Mouse (Mus musculus) liver, postnatal 0 days (tissue): Measurements from ENCODE around the gene Gm37240. TPM values are rescaled to one million over a fixed set of nuclear protein-coding genes. Genes with fewer than 3 reads are reported as not detected.

Experiments used
- ATAC-seq: fragments of 200-750 bp; cut with Nextera tagmentation; 2 replicates; pipeline ENCODE4 v1.8.0; 2017; ENCODE audit warnings: mild to moderate bottlenecking, moderate library complexity
- DNase-seq: peaks from one replicate; pipeline ENCODE4 v3.0.0-alpha.2; 2016
- H3K27ac ChIP-seq: fragments of 300-500 bp; sonication (generic); 2 replicates; pipeline ENCODE4 v1.5.1; 2014; ENCODE audit warnings: antibody characterized with exemption, moderate library complexity, mild to moderate bottlenecking, low read depth
- H3K27me3 ChIP-seq: fragments of 300-500 bp; sonication (generic); 2 replicates; pipeline ENCODE4 v1.6.1; 2014; ENCODE audit warnings: low read length, control low read depth, mixed read lengths; ENCODE audit not compliant: insufficient read depth
- H3K36me3 ChIP-seq: fragments of 300-500 bp; sonication (generic); replicated peaks from 2 replicates; pipeline ENCODE4 v1.6.1; 2014; ENCODE audit warnings: mild to moderate bottlenecking, control low read depth, low read length, moderate library complexity, mixed read lengths; ENCODE audit not compliant: insufficient read depth
- H3K4me1 ChIP-seq: fragments of 300-500 bp; sonication (generic); 2 replicates; pipeline ENCODE4 v1.6.1; 2014; ENCODE audit warnings: antibody characterized with exemption, mild to moderate bottlenecking, control low read depth; ENCODE audit not compliant: insufficient read depth
- H3K4me2 ChIP-seq: fragments of 300-500 bp; sonication (generic); 2 replicates; pipeline ENCODE4 v1.6.1; 2014; ENCODE audit warnings: low read depth, mild to moderate bottlenecking, low read length, moderate library complexity, mixed read lengths
- H3K4me3 ChIP-seq: fragments of 300-500 bp; sonication (generic); 2 replicates; pipeline ENCODE4 v1.5.1; 2014; ENCODE audit warnings: low read depth, low read length
- H3K9ac ChIP-seq: fragments of 300-500 bp; sonication (generic); replicated peaks from 2 replicates; pipeline ENCODE4 v1.6.1; 2014; ENCODE audit warnings: mild to moderate bottlenecking, moderate library complexity
- H3K9me3 ChIP-seq: fragments of 300-500 bp; sonication (generic); 2 replicates; pipeline ENCODE4 v1.6.1; 2016; ENCODE audit warnings: mild to moderate bottlenecking, control low read depth, low read length, mixed read lengths
- CTCF ChIP-seq: sonication (generic); IDR thresholded peaks from 2 replicates; pipeline ENCODE4 v1.5.1; 2016; ENCODE audit warnings: antibody characterized with exemption, low read depth
- EP300 ChIP-seq: IDR thresholded peaks from 2 replicates; pipeline ENCODE4 v1.6.1; 2016; ENCODE audit warnings: antibody characterized with exemption, low read depth, mild to moderate bottlenecking
- WGBS: fragments of 180-500 bp; shearing (Covaris S2); extraction: QIAGEN DNeasy Blood & Tissue Kit; methylation state at CpG from one replicate; pipeline ENCODE4 v1.1.7; 2014; ENCODE audit not compliant: insufficient replicate concordance; 5-methylcytosine and 5-hydroxymethylcytosine counted together
- polyA plus RNA-seq: library from polyadenylated mRNA; unstranded; fragments of >200 nt; fragmentation: Nextera tagmentation; extraction: Ambion mirVana; gene quantifications from 2 replicates; pipeline ENCODE4 v1.2.1, GENCODE M21; 2015

Gm37240 gene
- polyA plus RNA-seq, 1 experiment from 2014 or later: 0.72 TPM

DNA sequence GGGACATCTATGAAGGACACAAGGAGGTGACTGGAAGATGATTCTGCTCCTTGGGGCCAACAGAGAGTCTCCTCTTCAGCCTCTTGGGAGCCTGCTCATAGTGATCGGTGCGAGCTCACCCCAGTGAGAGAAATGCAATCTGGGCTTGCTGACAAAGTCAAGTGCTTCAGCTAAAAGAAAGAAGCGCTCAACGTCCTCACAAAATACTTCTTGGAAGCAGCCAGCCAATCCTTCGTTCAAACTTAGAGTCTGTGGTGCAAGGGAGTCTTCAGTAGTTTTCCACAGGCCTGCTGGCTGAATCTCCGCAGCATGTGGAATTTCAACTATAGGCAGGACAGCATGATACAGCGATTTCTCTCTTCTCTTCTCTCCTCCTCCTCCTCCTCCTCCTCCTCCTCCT, 680.8 kb downstream of the Gm37240 start:
- DNase-seq (no peak), ATAC-seq (no peak)
- no peak for TF ChIP-seq CTCF
- no peak for TF ChIP-seq EP300
- H3K9ac ChIP-seq: no peak overlapping the region
- H3K4me1 ChIP-seq: no peaks in the 10 kb centered on the region
- no peak overlapping the region for H3K4me3 ChIP-seq
- no peaks in the 10 kb centered on the region for H3K36me3 ChIP-seq
- no peak overlapping the region for H3K27ac ChIP-seq
- H3K9me3 ChIP-seq: no peaks in the 10 kb centered on the region
- WGBS: 77% methylated on average over 7 of the region's 7 CpGs
- no peak overlapping the region for H3K4me2 ChIP-seq
- H3K27me3 ChIP-seq: no peaks in the 10 kb centered on the region

DNA sequence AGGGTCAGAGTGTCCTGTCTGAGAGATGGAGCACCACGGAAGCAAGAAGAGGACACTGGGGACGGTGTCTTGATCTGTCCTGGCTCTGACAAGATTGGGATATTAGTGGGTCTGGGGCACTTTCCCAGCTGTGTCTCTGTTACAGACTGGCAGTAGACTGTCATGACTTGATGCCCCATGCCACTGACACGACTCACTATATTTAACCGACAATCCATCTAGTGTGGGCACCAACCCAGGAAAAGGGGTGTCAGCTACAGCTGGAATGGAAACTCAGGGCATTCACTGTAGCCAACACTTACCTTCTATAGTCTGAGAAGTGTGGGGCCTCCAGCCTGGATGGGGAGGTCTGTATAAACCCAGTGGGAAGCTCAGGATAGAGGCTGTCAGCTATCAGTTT, 681.4 kb downstream of the Gm37240 start:
- H3K36me3 ChIP-seq: no peaks in the 10 kb centered on the region
- TF ChIP-seq EP300 (no peak), CTCF (no peak)
- no peaks in the 10 kb centered on the region for H3K4me1 ChIP-seq
- H3K9ac ChIP-seq: no peak overlapping the region
- WGBS: 75% methylated on average over 4 of the region's 4 CpGs
- no peak overlapping the region for H3K4me2 ChIP-seq
- H3K27me3 ChIP-seq: no peaks in the 10 kb centered on the region
- no peak for ATAC-seq
- H3K27ac ChIP-seq: no peak overlapping the region
- DNase-seq: no peak
- H3K4me3 ChIP-seq: no peak overlapping the region
- H3K9me3 ChIP-seq: no peaks in the 10 kb centered on the region

DNA sequence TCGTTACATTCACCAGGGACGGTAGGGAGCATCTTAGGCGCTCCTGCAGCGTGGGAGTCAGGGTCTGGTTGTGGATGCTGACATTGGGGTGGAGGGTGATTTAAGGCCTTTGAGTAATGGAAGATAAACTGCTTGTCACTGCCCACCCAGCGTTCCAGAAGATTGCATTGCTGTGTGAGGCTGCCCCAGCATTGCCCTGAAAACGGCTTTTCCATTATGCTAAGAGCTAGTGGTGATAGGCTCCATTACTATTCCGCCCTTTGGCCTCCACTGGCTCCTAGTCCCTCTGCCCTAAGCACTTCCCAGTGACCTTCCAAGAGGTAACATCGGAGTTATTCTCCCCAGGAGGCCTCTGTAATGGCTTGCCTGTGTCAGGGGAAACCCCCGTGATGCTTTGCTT, 683.7 kb downstream of the Gm37240 start:
- no peak for ATAC-seq
- H3K4me1 ChIP-seq: no peaks in the 10 kb centered on the region
- no peak for DNase-seq

DNA sequence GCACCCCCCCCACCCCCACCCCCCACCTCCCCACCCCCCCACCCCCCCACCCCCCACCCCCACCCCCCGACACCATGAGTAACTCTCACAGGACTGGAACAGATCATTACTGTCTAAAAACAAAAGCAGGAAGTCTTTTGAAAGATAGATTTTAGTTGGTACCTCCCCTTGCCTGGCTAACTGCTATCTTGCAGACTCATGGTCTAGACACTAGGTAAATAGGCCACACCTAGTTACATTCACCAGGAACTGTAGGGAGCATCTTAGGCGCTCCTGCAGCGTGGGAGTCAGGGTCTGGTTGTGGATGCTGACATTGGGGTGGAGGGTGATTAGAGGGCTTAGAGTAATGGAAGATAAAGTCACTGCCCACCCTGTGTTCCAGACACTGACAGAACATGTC, 684.6 kb downstream of the Gm37240 start:
- DNase-seq: no peak

More for the DNA sequence above, 683.7 kb downstream of the Gm37240 start:
- Histone ChIP-seq H3K9me3 (no peaks in the 10 kb centered on the region), H3K4me3 (no peak overlapping the region), H3K27me3 (no peaks in the 10 kb centered on the region), H3K27ac (no peak overlapping the region), H3K4me2 (no peak overlapping the region), H3K36me3 (no peaks in the 10 kb centered on the region), H3K9ac (no peak overlapping the region)
- TF ChIP-seq CTCF (no peak), EP300 (no peak)
- 66% methylated on average over 9 of the region's 9 CpGs for WGBS

DNA sequence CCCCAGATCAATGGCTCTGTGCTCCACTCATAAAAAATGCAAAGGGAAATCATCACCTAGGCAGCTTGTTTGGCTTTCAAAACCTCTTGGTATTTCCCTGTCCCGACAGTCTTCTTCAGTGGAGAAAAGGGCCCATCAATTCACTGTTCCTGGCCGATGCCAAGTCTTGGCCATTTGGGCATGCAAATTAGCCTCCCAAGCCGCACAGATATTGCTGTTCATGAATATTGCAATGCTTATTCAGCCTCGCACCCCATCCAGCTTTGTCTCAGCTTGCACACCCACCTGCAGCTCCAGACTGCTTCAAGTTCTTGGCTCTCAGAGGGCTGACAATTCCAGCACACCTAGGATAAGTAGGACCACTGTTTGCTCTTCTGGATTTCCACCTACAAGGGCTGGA, 685.5 kb downstream of the Gm37240 start:
- no peaks in the 10 kb centered on the region for H3K9me3 ChIP-seq
- no peaks in the 10 kb centered on the region for H3K27me3 ChIP-seq
- no peaks in the 10 kb centered on the region for H3K4me1 ChIP-seq
- 84% methylated on average over 4 of the region's 4 CpGs for WGBS
- H3K4me2 ChIP-seq: no peak overlapping the region
- no peaks in the 10 kb centered on the region for H3K36me3 ChIP-seq
- no peak for ATAC-seq
- no peak overlapping the region for H3K9ac ChIP-seq
- TF ChIP-seq CTCF (no peak), EP300 (no peak)
- DNase-seq: no peak
- H3K4me3 ChIP-seq: no peak overlapping the region
- no peak overlapping the region for H3K27ac ChIP-seq

More for the DNA sequence above, 684.6 kb downstream of the Gm37240 start:
- H3K4me1 ChIP-seq: no peaks in the 10 kb centered on the region
- H3K36me3 ChIP-seq: no peaks in the 10 kb centered on the region
- H3K4me3 ChIP-seq: no peak overlapping the region
- H3K27ac ChIP-seq: no peak overlapping the region
- no peak overlapping the region for H3K9ac ChIP-seq
- TF ChIP-seq CTCF (no peak), EP300 (no peak)
- H3K4me2 ChIP-seq: no peak overlapping the region
- ATAC-seq: no peak
- no peaks in the 10 kb centered on the region for H3K27me3 ChIP-seq
- WGBS: 46% methylated on average over 3 of the region's 3 CpGs
- no peaks in the 10 kb centered on the region for H3K9me3 ChIP-seq

DNA sequence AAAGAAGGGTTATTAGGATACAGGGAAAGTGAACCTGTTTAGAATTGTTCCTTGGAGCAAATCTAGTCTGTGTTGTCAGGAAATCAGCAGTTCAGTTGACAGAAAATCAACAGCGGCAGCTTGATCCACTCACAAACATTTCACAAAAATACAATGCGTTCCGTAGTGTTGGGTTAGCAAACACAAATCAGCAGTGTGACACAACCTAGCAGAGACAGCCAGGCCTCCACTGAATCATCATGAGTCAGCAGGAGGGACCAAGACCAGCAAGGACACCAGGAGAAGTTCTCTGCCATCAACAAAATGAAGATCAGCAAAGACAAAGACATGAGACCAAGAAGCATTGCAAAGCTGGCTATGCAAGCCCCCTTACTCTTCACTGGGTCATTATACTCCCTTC, 688.8 kb downstream of the Gm37240 start:
- no peaks in the 10 kb centered on the region for H3K9me3 ChIP-seq
- H3K4me1 ChIP-seq: no peaks in the 10 kb centered on the region
- H3K27me3 ChIP-seq: no peaks in the 10 kb centered on the region
- ATAC-seq (peak; percentile 60), DNase-seq (no peak)
- no peak overlapping the region for H3K9ac ChIP-seq
- H3K4me3 ChIP-seq: no peak overlapping the region
- WGBS: 81% methylated on average over 3 of the region's 3 CpGs
- no peak overlapping the region for H3K27ac ChIP-seq
- H3K4me2 ChIP-seq: no peak overlapping the region
- H3K36me3 ChIP-seq: no peaks in the 10 kb centered on the region
- TF ChIP-seq EP300 (no peak), CTCF (no peak)

DNA sequence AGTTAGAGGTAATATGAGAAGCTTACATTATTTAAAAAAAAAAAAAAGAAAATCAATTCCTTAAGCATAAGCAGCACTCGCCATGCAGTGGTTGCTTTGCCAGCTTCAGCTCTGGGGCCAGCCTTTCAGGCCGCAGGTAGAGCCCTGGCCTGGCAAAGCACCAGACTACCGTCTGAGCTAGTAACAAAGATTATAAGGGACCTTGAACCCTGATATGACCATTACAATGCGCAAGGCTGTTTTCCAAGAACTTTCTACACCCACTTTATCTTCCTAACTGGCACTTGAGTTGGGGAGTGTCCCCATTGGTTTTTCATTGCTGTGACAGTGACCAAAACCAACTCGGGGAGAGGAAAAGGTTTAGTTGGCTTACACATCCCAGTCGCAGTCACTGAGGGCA, 690.2 kb downstream of the Gm37240 start:
- Histone ChIP-seq H3K9ac (no peak overlapping the region), H3K4me2 (no peak overlapping the region), H3K4me1 (no peaks in the 10 kb centered on the region), H3K27ac (peak overlapping the region; percentile 44; the same call in 1 of the 2 replicates), H3K27me3 (no peaks in the 10 kb centered on the region), H3K4me3 (no peak overlapping the region), H3K36me3 (no peaks in the 10 kb centered on the region), H3K9me3 (no peaks in the 10 kb centered on the region)
- ATAC-seq: no peak
- TF ChIP-seq CTCF (no peak), EP300 (no peak)
- WGBS: 73% methylated on average over 6 of the region's 6 CpGs
- no peak for DNase-seq
